Mouse (Mus musculus): ENCODE measurements around the gene Elfn2. TPM values are rescaled to one million over a fixed set of nuclear protein-coding genes. Genes with fewer than 3 reads are reported as not detected.

Gene Elfn2
- polyA plus RNA-seq, 1 experiment, result 0.07 TPM

GRCm38 (mm10) chr15:78695745-78696144 is 22.8 kb downstream of the Elfn2 start:
- no peak overlapping the region for H3K4me2 ChIP-seq (ENCODE audit: low read depth)
- H3K27me3 ChIP-seq (ENCODE audit: control insufficient read depth, insufficient read depth, insufficient read length), result peaks cover 98% of the 10 kb centered on the region
- H3K4me3 ChIP-seq, result no peak overlapping the region
- no peaks in the 10 kb centered on the region for H3K36me3 ChIP-seq (ENCODE audit: control insufficient read depth, insufficient read depth)
- H3ac ChIP-seq (ENCODE audit: control insufficient read depth, insufficient read length), result no peak overlapping the region
- H3K79me2 ChIP-seq (ENCODE audit: control insufficient read depth, insufficient read depth), result no peaks in the 10 kb centered on the region
- TF ChIP-seq REST (IDR thresholded peaks at IDR 0.05; ENCODE audit: insufficient read depth, insufficient read length) (no peak), TCF3 (IDR thresholded peaks at IDR 0.05; ENCODE audit: insufficient read length, low read depth) (no peak), MYOD1 (IDR thresholded peaks at IDR 0.05; ENCODE audit: control insufficient read depth in 1 of 3, insufficient read length in 2 of 3, low read depth in 2 of 3) (no peak), SRF (IDR thresholded peaks at IDR 0.05; ENCODE audit: control insufficient read depth, insufficient read length, low read depth) (no peak), E2F4 (IDR thresholded peaks at IDR 0.05; ENCODE audit: insufficient read depth) (no peak), USF1 (IDR thresholded peaks at IDR 0.05; ENCODE audit: low read depth) (no peak), POLR2AphosphoS2 (IDR thresholded peaks at IDR 0.05; ENCODE audit: insufficient read length, low read depth) (no peak), CEBPB (IDR thresholded peaks at IDR 0.05; ENCODE audit: insufficient read depth, poor library complexity, severe bottlenecking) (no peak), TCF12 (IDR thresholded peaks at IDR 0.05; ENCODE audit: insufficient read depth, poor library complexity, severe bottlenecking) (no peak), POLR2A (IDR thresholded peaks at IDR 0.05; ENCODE audit: insufficient read length, low read depth) (no peak), MYOG (IDR thresholded peaks at IDR 0.05; ENCODE audit: control insufficient read depth in 1 of 3, insufficient read depth in 1 of 3, insufficient read length in 2 of 3, low read depth in 2 of 3) (no peak), MAX (IDR thresholded peaks at IDR 0.05; ENCODE audit: low read depth) (no peak)

- TF ChIP-seq SRF (IDR thresholded peaks at IDR 0.05; ENCODE audit: control insufficient read depth, insufficient read length, low read depth) (no peak), E2F4 (IDR thresholded peaks at IDR 0.05; ENCODE audit: insufficient read depth) (no peak), TCF12 (IDR thresholded peaks at IDR 0.05; ENCODE audit: insufficient read depth, poor library complexity, severe bottlenecking) (no peak), POLR2A (IDR thresholded peaks at IDR 0.05; ENCODE audit: insufficient read length, low read depth) (no peak), MYOG (IDR thresholded peaks at IDR 0.05; ENCODE audit: control insufficient read depth in 1 of 3, insufficient read depth in 1 of 3, insufficient read length in 2 of 3, low read depth in 2 of 3) (no peak), MAX (IDR thresholded peaks at IDR 0.05; ENCODE audit: low read depth) (no peak), CEBPB (IDR thresholded peaks at IDR 0.05; ENCODE audit: insufficient read depth, poor library complexity, severe bottlenecking) (no peak), MYOD1 (IDR thresholded peaks at IDR 0.05; ENCODE audit: control insufficient read depth in 1 of 3, insufficient read length in 2 of 3, low read depth in 2 of 3) (no peak), USF1 (IDR thresholded peaks at IDR 0.05; ENCODE audit: low read depth) (no peak), POLR2AphosphoS2 (IDR thresholded peaks at IDR 0.05; ENCODE audit: insufficient read length, low read depth) (no peak), REST (IDR thresholded peaks at IDR 0.05; ENCODE audit: insufficient read depth, insufficient read length) (no peak), TCF3 (IDR thresholded peaks at IDR 0.05; ENCODE audit: insufficient read length, low read depth) (no peak)
- no peaks in the 10 kb centered on the region for H3K36me3 ChIP-seq (ENCODE audit: control insufficient read depth, insufficient read depth)
- no peak overlapping the region for H3ac ChIP-seq (ENCODE audit: control insufficient read depth, insufficient read length)
- no peak overlapping the region for H3K4me2 ChIP-seq (ENCODE audit: low read depth)
- H3K79me2 ChIP-seq (ENCODE audit: control insufficient read depth, insufficient read depth), result no peaks in the 10 kb centered on the region
- H3K27me3 ChIP-seq (ENCODE audit: control insufficient read depth, insufficient read depth, insufficient read length), result peaks cover 98% of the 10 kb centered on the region
- no peak overlapping the region for H3K4me3 ChIP-seq
Measured at GRCm38 (mm10) chr15:78692505-78692904, 26.1 kb downstream of the Elfn2 start.

GRCm38 (mm10) chr15:78690716-78691115 is 27.9 kb downstream of the Elfn2 start:
- TF ChIP-seq SRF (IDR thresholded peaks at IDR 0.05; ENCODE audit: control insufficient read depth, insufficient read length, low read depth), result no peak
- TF ChIP-seq MYOD1 (IDR thresholded peaks at IDR 0.05; ENCODE audit: control insufficient read depth in 1 of 3, insufficient read length in 2 of 3, low read depth in 2 of 3), result no peak
- TF ChIP-seq POLR2A (IDR thresholded peaks at IDR 0.05; ENCODE audit: insufficient read length, low read depth), result no peak
- TF ChIP-seq POLR2AphosphoS2 (IDR thresholded peaks at IDR 0.05; ENCODE audit: insufficient read length, low read depth), result no peak
- no peak for TF ChIP-seq MAX (IDR thresholded peaks at IDR 0.05; ENCODE audit: low read depth)
- TF ChIP-seq MYOG (IDR thresholded peaks at IDR 0.05; ENCODE audit: control insufficient read depth in 1 of 3, insufficient read depth in 1 of 3, insufficient read length in 2 of 3, low read depth in 2 of 3), result no peak
- no peak for TF ChIP-seq USF1 (IDR thresholded peaks at IDR 0.05; ENCODE audit: low read depth)
- TF ChIP-seq CEBPB (IDR thresholded peaks at IDR 0.05; ENCODE audit: insufficient read depth, poor library complexity, severe bottlenecking), result no peak
- TF ChIP-seq REST (IDR thresholded peaks at IDR 0.05; ENCODE audit: insufficient read depth, insufficient read length), result no peak
- H3K4me3 ChIP-seq, result no peak overlapping the region
- peaks cover 97% of the 10 kb centered on the region for H3K27me3 ChIP-seq (ENCODE audit: control insufficient read depth, insufficient read depth, insufficient read length)

GRCm38 (mm10) chr15:78686910-78687309 is 31.7 kb downstream of the Elfn2 start:
- peaks cover 85% of the 10 kb centered on the region for H3K27me3 ChIP-seq (ENCODE audit: control insufficient read depth, insufficient read depth, insufficient read length)
- no peak overlapping the region for H3K4me3 ChIP-seq
- H3K36me3 ChIP-seq (ENCODE audit: control insufficient read depth, insufficient read depth), result no peaks in the 10 kb centered on the region
- H3K79me2 ChIP-seq (ENCODE audit: control insufficient read depth, insufficient read depth), result no peaks in the 10 kb centered on the region
- no peak overlapping the region for H3K4me2 ChIP-seq (ENCODE audit: low read depth)
- TF ChIP-seq MYOD1 (IDR thresholded peaks at IDR 0.05; ENCODE audit: control insufficient read depth in 1 of 3, insufficient read length in 2 of 3, low read depth in 2 of 3) (no peak), TCF3 (IDR thresholded peaks at IDR 0.05; ENCODE audit: insufficient read length, low read depth) (no peak), MAX (IDR thresholded peaks at IDR 0.05; ENCODE audit: low read depth) (no peak), E2F4 (IDR thresholded peaks at IDR 0.05; ENCODE audit: insufficient read depth) (no peak), TCF12 (IDR thresholded peaks at IDR 0.05; ENCODE audit: insufficient read depth, poor library complexity, severe bottlenecking) (no peak), SRF (IDR thresholded peaks at IDR 0.05; ENCODE audit: control insufficient read depth, insufficient read length, low read depth) (no peak), USF1 (IDR thresholded peaks at IDR 0.05; ENCODE audit: low read depth) (no peak), REST (IDR thresholded peaks at IDR 0.05; ENCODE audit: insufficient read depth, insufficient read length) (no peak), CEBPB (IDR thresholded peaks at IDR 0.05; ENCODE audit: insufficient read depth, poor library complexity, severe bottlenecking) (no peak), POLR2A (IDR thresholded peaks at IDR 0.05; ENCODE audit: insufficient read length, low read depth) (no peak)
- no peak overlapping the region for H3ac ChIP-seq (ENCODE audit: control insufficient read depth, insufficient read length)

More at GRCm38 (mm10) chr15:78690716-78691115, 27.9 kb downstream of the Elfn2 start:
- Histone ChIP-seq H3K79me2 (ENCODE audit: control insufficient read depth, insufficient read depth) (no peaks in the 10 kb centered on the region), H3K36me3 (ENCODE audit: control insufficient read depth, insufficient read depth) (no peaks in the 10 kb centered on the region), H3K4me2 (ENCODE audit: low read depth) (no peak overlapping the region), H3ac (ENCODE audit: control insufficient read depth, insufficient read length) (no peak overlapping the region)
